Mouse (Mus musculus) urinary bladder, postnatal 14 days (tissue): ENCODE measurements around the gene Fbxw14.
"Not testable (repeated sequence)": the region's sequence is repeated elsewhere in the genome, so short reads cannot be mapped to it uniquely, and the experiment has no call there.

Experiments
- DNase-seq: peaks from one replicate; pipeline ENCODE4 v3.0.0; 2021; ENCODE audit warnings: low spot score

Fbxw14 gene

GRCm38 (mm10) chr9:109287576-109287975, at the start of gene Fbxw14:
Gene Fbxw14, minus strand, starts transcription at chr9:109287676.
- not testable (repeated sequence) for DNase-seq

GRCm38 (mm10) chr9:109263041-109263440, 24.4 kb downstream of the Fbxw14 start:
- no peak for DNase-seq

- DNase-seq = no peak
These were observed 52.8 kb downstream of the Fbxw14 start, which contains the start of gene Fbxw20 for GRCm38 (mm10) chr9:109234654-109235053. Gene Fbxw20, minus strand, starts transcription at chr9:109234754.
